Mouse (Mus musculus): ENCODE data around the gene Ly6g5c. TPM values are rescaled to one million over a fixed set of nuclear protein-coding genes. Genes with fewer than 3 reads are reported as not detected.

Ly6g5c gene
- total and polyA plus RNA-seq, 2 experiments from 2014 or later = 0.25 TPM; not detected in 1

DNA sequence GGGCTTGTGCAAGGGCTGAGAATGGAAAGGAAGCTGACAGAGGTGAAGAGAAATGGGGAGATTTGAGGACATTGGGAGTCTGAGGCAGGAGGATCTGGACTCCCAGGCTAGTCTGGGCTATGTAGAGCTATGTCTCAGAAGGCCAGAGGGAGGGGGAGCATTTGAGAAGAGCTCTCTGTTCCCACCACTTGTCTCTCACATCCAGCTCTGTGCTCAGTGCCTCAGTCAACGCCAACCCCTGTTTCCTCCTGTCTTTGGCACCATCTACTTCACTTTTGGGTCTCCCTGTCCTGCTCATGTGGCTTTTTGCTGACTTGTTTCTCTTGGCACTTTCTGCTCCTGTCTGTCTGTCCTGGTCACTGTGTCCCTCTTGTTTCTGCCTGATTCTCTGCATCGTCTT is 30.8 kb upstream of the Ly6g5c start:
- no peak for TF ChIP-seq CTCF (IDR thresholded peaks at IDR 0.05; ENCODE audit: low read depth)
- TF ChIP-seq EP300 (IDR thresholded peaks at IDR 0.05; ENCODE audit: low read depth) = no peak
- no peaks in the 10 kb centered on the region for H3K36me3 ChIP-seq (replicated peaks; ENCODE audit: control insufficient read depth, insufficient read depth, low read length)
- H3K27me3 ChIP-seq (ENCODE audit: control insufficient read depth, insufficient read depth, low read length) = no peaks in the 10 kb centered on the region; the same call in 1 of the 2 replicates
- no peak overlapping the region; the same call in 1 of the 2 replicates for H3K9ac ChIP-seq (replicated peaks; ENCODE audit: low read depth, low read length)
- peak overlapping the region; percentile 36 for H3K4me3 ChIP-seq (ENCODE audit: low read depth, low read length)
- H3K4me1 ChIP-seq (ENCODE audit: control insufficient read depth, insufficient read depth) = peaks cover 15% of the 10 kb centered on the region; the same call in 1 of the 2 replicates
- peak overlapping the region; percentile 58 for H3K4me2 ChIP-seq (ENCODE audit: low read depth, low read length)
- H3K27ac ChIP-seq (ENCODE audit: low read depth) = no peak overlapping the region
- ATAC-seq (ENCODE audit: insufficient read depth, low read depth) = no peak
- no peak for DNase-seq (ENCODE audit: low spot score)
- no peaks in the 10 kb centered on the region for H3K9me3 ChIP-seq (replicated peaks; ENCODE audit: control insufficient read depth, low read length)
- 37% methylated on average over 2 of the region's 2 CpGs for WGBS

DNA sequence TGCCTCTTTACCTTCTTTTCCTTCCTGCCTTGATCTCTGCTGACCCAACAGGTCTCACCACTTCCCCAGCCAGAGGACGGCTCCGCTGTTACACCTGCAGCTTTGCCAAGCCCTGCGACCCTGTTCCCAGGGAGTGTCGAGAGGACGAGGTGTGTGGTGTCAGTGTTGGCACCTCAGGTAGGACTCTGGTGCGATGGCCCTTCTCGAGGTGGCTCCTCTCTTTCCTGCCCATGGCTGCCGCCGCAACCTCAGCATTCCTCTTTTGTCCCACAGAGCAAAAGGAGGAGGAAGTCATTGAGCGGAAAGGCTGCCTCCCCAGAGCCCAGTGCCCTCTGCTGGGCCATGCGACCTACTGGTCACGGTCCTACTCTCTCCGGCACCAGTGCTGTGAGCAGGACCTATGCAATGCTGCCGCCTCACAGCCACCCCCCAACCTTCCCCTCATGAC is 30.3 kb upstream of the Ly6g5c start, which contains the start of gene Ly6g6d:
Ly6g6d (minus strand) TSS at position 280 of the 448 bp plus-strand sequence.
- Histone ChIP-seq H3K36me3 (replicated peaks; ENCODE audit: control insufficient read depth, insufficient read depth, low read length) (no peaks in the 10 kb centered on the region), H3K4me1 (ENCODE audit: control insufficient read depth, insufficient read depth) (peaks cover 15% of the 10 kb centered on the region; the same call in 1 of the 2 replicates), H3K9ac (replicated peaks; ENCODE audit: low read depth, low read length) (peak within 1 kb of the TSS; percentile 51), H3K4me2 (ENCODE audit: low read depth, low read length) (peak within 1 kb of the TSS; percentile 58), H3K27me3 (ENCODE audit: control insufficient read depth, insufficient read depth, low read length) (no peaks in the 10 kb centered on the region; the same call in 1 of the 2 replicates), H3K27ac (ENCODE audit: low read depth) (no peak within 1 kb of the TSS), H3K9me3 (replicated peaks; ENCODE audit: control insufficient read depth, low read length) (no peaks in the 10 kb centered on the region), H3K4me3 (ENCODE audit: low read depth, low read length) (peak within 1 kb of the TSS; percentile 36)
- DNase-seq (ENCODE audit: low spot score) = peak; percentile 73
- ATAC-seq (ENCODE audit: insufficient read depth, low read depth) = peak; percentile 82
- no peak for TF ChIP-seq EP300 (IDR thresholded peaks at IDR 0.05; ENCODE audit: low read depth)
- peak; percentile 62 for TF ChIP-seq CTCF (IDR thresholded peaks at IDR 0.05; ENCODE audit: low read depth)
- WGBS = 11% methylated on average over 14 of the region's 14 CpGs

DNA sequence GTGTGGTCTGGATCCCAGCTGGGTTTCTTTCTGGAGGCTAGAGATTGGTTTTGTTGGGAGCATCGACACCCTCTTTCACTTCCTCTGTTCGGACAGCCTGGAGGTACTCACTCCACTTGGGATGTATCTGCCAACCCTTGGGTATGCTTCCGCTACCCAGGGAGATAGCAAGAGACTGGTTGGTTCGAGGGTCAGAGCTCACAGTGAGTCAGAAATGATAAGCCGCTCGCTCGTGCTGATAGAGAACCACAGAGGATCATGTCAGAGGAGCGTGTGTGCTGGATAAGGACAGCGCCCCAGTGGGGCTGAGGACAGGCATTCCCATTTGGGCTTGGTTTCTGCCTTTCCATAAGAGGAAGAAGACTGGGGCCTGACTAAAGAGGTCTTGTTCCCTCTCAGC is 28.3 kb upstream of the Ly6g5c start:
- WGBS = 10% methylated on average over 9 of the region's 9 CpGs
- 0 out of 2 replicates have a peak, but pooled peaks have one; percentile 24 for ATAC-seq (ENCODE audit: insufficient read depth, low read depth)
- Histone ChIP-seq H3K27me3 (ENCODE audit: control insufficient read depth, insufficient read depth, low read length) (no peaks in the 10 kb centered on the region; the same call in 1 of the 2 replicates), H3K36me3 (replicated peaks; ENCODE audit: control insufficient read depth, insufficient read depth, low read length) (no peaks in the 10 kb centered on the region), H3K4me2 (ENCODE audit: low read depth, low read length) (peak overlapping the region; percentile 42), H3K4me3 (ENCODE audit: low read depth, low read length) (no peak overlapping the region), H3K9me3 (replicated peaks; ENCODE audit: control insufficient read depth, low read length) (no peaks in the 10 kb centered on the region), H3K4me1 (ENCODE audit: control insufficient read depth, insufficient read depth) (peaks cover 15% of the 10 kb centered on the region; the same call in 1 of the 2 replicates), H3K27ac (ENCODE audit: low read depth) (no peak overlapping the region), H3K9ac (replicated peaks; ENCODE audit: low read depth, low read length) (no peak overlapping the region)
- no peak for DNase-seq (ENCODE audit: low spot score)
- TF ChIP-seq CTCF (IDR thresholded peaks at IDR 0.05; ENCODE audit: low read depth) (peak; percentile 18; the same call in 1 of the 2 replicates), EP300 (IDR thresholded peaks at IDR 0.05; ENCODE audit: low read depth) (no peak)

DNA sequence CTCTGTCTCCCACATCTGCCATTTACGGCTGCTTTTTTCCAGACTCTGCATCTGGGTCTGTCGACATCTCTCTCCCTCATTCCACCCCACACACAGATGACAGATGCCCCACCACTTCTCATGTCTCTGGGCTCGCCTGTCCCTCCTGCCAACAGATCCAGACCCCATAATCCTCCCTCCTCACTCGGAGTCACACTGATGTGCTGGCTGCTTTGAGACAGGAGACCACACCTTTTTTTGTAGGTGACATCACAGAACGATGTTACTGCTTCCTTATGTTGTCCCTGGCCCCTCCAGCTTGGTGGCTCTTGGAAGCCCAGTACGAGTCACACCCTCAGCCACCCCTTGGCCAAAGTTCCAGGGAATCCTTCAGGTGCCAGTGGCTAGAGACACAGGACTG is 27.8 kb upstream of the Ly6g5c start:
- 34% methylated on average over 6 of the region's 6 CpGs for WGBS
- Histone ChIP-seq H3K9ac (replicated peaks; ENCODE audit: low read depth, low read length) (no peak overlapping the region), H3K27ac (ENCODE audit: low read depth) (no peak overlapping the region), H3K4me3 (ENCODE audit: low read depth, low read length) (no peak overlapping the region), H3K9me3 (replicated peaks; ENCODE audit: control insufficient read depth, low read length) (no peaks in the 10 kb centered on the region), H3K27me3 (ENCODE audit: control insufficient read depth, insufficient read depth, low read length) (no peaks in the 10 kb centered on the region; the same call in 1 of the 2 replicates), H3K4me2 (ENCODE audit: low read depth, low read length) (peak overlapping the region; percentile 42; the same call in 1 of the 2 replicates), H3K4me1 (ENCODE audit: control insufficient read depth, insufficient read depth) (peaks cover 15% of the 10 kb centered on the region; the same call in 1 of the 2 replicates), H3K36me3 (replicated peaks; ENCODE audit: control insufficient read depth, insufficient read depth, low read length) (no peaks in the 10 kb centered on the region)
- TF ChIP-seq EP300 (IDR thresholded peaks at IDR 0.05; ENCODE audit: low read depth) = no peak
- TF ChIP-seq CTCF (IDR thresholded peaks at IDR 0.05; ENCODE audit: low read depth) = no peak
- DNase-seq (ENCODE audit: low spot score) (no peak), ATAC-seq (ENCODE audit: insufficient read depth, low read depth) (no peak)

DNA sequence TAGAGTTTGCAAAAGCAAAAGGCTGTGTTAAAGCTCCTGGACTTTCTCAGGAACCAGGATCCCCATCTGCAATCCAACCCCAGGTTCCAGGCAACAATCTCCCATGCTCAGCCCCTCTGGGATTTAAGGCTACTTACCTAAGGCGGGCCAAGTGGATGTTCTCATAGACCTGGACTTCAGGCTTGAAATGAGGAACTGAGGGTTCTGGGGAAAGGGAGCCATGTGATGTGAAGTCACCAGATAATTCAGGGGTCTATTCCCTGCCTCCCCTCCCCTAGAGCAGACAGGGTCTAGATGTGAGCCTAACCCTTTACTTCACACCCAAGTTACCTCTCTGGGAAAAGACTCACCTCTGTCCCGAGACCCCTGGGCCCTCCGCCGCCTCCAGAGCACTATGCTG is 27.4 kb upstream of the Ly6g5c start:
- DNase-seq (ENCODE audit: low spot score) = no peak
- H3K4me3 ChIP-seq (ENCODE audit: low read depth, low read length) = no peak overlapping the region
- 90% methylated on average over 4 of the region's 4 CpGs for WGBS
- ATAC-seq (ENCODE audit: insufficient read depth, low read depth) = no peak
- no peak overlapping the region for H3K9ac ChIP-seq (replicated peaks; ENCODE audit: low read depth, low read length)
- H3K9me3 ChIP-seq (replicated peaks; ENCODE audit: control insufficient read depth, low read length) = no peaks in the 10 kb centered on the region
- no peaks in the 10 kb centered on the region; the same call in 1 of the 2 replicates for H3K27me3 ChIP-seq (ENCODE audit: control insufficient read depth, insufficient read depth, low read length)
- no peaks in the 10 kb centered on the region for H3K36me3 ChIP-seq (replicated peaks; ENCODE audit: control insufficient read depth, insufficient read depth, low read length)
- H3K27ac ChIP-seq (ENCODE audit: low read depth) = no peak overlapping the region
- peaks cover 15% of the 10 kb centered on the region; the same call in 1 of the 2 replicates for H3K4me1 ChIP-seq (ENCODE audit: control insufficient read depth, insufficient read depth)
- TF ChIP-seq EP300 (IDR thresholded peaks at IDR 0.05; ENCODE audit: low read depth) (no peak), CTCF (IDR thresholded peaks at IDR 0.05; ENCODE audit: low read depth) (no peak)
- no peak overlapping the region for H3K4me2 ChIP-seq (ENCODE audit: low read depth, low read length)

Measured in heart, postnatal 0 days (tissue).